Mouse (Mus musculus) liver, embryonic 16.5 days (tissue): ENCODE measurements around the gene Arl13b. TPM values are rescaled to one million over a fixed set of nuclear protein-coding genes. Genes with fewer than 3 reads are reported as not detected.

Experiments used
- ATAC-seq: fragments of 200-750 bp; cut with Nextera tagmentation; 2 replicates; pipeline ENCODE4 v1.8.0; 2017; ENCODE audit warnings: low read depth, mild to moderate bottlenecking, moderate number of reproducible peaks, moderate library complexity
- H3K27ac ChIP-seq: fragments of 300-500 bp; sonication (generic); 2 replicates; pipeline ENCODE4 v1.5.1; 2014; ENCODE audit warnings: mild to moderate bottlenecking, low read length
- H3K27me3 ChIP-seq: fragments of 300-500 bp; sonication (generic); 2 replicates; pipeline ENCODE4 v1.6.1; 2014; ENCODE audit warnings: low read depth, low read length, mixed read lengths; ENCODE audit not compliant: control insufficient read depth, insufficient read depth
- H3K36me3 ChIP-seq: fragments of 300-500 bp; sonication (generic); 2 replicates; pipeline ENCODE4 v1.6.1; 2014; ENCODE audit warnings: mild to moderate bottlenecking; ENCODE audit not compliant: control insufficient read depth, insufficient read depth
- H3K4me1 ChIP-seq: fragments of 300-500 bp; sonication (generic); 2 replicates; pipeline ENCODE4 v1.6.1; 2014; ENCODE audit warnings: low read depth, low read length, mixed read lengths; ENCODE audit not compliant: control insufficient read depth
- H3K4me2 ChIP-seq: fragments of 300-500 bp; sonication (generic); 2 replicates; pipeline ENCODE4 v1.6.1; 2014; ENCODE audit warnings: low read depth, low read length, mixed read lengths
- H3K4me3 ChIP-seq: fragments of 300-500 bp; sonication (generic); 2 replicates; pipeline ENCODE4 v1.5.1; 2014; ENCODE audit warnings: low read depth, mild to moderate bottlenecking, low read length
- H3K9ac ChIP-seq: fragments of 300-500 bp; sonication (generic); 2 replicates; pipeline ENCODE4 v1.6.1; 2014; ENCODE audit warnings: low read depth, low read length
- H3K9me3 ChIP-seq: fragments of 300-500 bp; sonication (generic); replicated peaks from 2 replicates; pipeline ENCODE4 v1.6.1; 2016; ENCODE audit warnings: low read length; ENCODE audit not compliant: control insufficient read depth
- WGBS: fragments of 180-500 bp; shearing (Covaris S2); extraction: QIAGEN DNeasy Blood & Tissue Kit; methylation state at CpG from one replicate; pipeline ENCODE4 v1.1.7; 2014; ENCODE audit not compliant: insufficient replicate concordance; 5-methylcytosine and 5-hydroxymethylcytosine counted together
- microRNA-seq: library from miRNA; unstranded; fragments of <30 nt; microRNA quantifications from one replicate; pipeline ENCODE4, GENCODE M21; 2016
- polyA plus RNA-seq: library from polyadenylated mRNA; unstranded; fragments of >200 nt; fragmentation: Nextera tagmentation; extraction: Ambion mirVana; gene quantifications from 2 replicates; pipeline ENCODE4 v1.2.1, GENCODE M21; 2015

Arl13b gene
- polyA plus RNA-seq, 1 experiment from 2014 or later: 3.4 TPM

DNA sequence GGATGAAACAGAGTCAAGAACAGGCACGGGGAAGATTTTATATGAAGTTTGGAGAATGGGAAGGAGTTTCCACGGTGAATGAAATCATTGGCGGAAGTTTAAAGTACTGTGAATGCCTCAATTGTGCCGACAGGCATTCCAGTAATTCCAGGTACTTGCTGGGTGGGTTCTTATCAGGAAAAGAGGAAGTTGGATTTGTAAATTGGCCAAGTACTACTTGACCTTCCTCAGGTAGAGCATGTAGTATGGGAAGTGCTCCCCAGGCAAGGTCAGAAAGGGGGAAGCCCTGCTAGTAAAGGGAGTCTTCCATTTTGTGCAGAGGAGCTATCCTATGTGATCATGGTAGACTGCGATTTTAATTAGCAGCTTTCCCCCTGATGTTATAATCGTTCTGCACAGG, 91.5 kb downstream of the Arl13b start:
- H3K9ac ChIP-seq: no peak overlapping the region
- H3K4me2 ChIP-seq: no peak overlapping the region
- no peak overlapping the region for H3K4me3 ChIP-seq
- no peaks in the 10 kb centered on the region for H3K36me3 ChIP-seq
- no peaks in the 10 kb centered on the region for H3K4me1 ChIP-seq
- H3K27ac ChIP-seq: no peak overlapping the region
- ATAC-seq: no peak
- no peaks in the 10 kb centered on the region for H3K9me3 ChIP-seq
- WGBS: 77% methylated on average over 6 of the region's 6 CpGs
- H3K27me3 ChIP-seq: no peaks in the 10 kb centered on the region

DNA sequence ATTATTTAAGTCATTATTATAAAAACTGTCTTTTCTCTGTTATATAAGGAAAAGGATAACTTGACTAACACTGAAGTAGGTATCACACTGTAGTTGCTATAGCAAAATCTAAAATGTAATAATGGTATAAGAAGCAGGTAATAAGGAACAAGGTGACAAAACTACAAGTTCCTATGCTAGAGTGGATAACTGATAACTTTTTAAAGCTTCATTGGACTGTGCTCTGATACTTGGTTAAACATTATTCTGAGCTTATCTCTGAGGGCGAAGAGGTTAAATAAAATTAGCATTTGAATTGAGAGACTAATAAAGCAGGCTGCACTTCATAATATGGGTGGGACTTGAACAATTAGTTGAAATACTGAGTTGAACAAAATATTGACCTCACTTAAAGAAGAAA, 93.2 kb downstream of the Arl13b start:
- H3K9ac ChIP-seq: no peak overlapping the region
- H3K4me1 ChIP-seq: no peaks in the 10 kb centered on the region
- ATAC-seq: no peak
- H3K4me3 ChIP-seq: no peak overlapping the region
- no peaks in the 10 kb centered on the region for H3K9me3 ChIP-seq
- H3K27me3 ChIP-seq: no peaks in the 10 kb centered on the region
- no peak overlapping the region for H3K4me2 ChIP-seq
- no peaks in the 10 kb centered on the region for H3K36me3 ChIP-seq
- no peak overlapping the region for H3K27ac ChIP-seq
- WGBS: 70% methylated on average over 1 of the region's 1 CpGs

DNA sequence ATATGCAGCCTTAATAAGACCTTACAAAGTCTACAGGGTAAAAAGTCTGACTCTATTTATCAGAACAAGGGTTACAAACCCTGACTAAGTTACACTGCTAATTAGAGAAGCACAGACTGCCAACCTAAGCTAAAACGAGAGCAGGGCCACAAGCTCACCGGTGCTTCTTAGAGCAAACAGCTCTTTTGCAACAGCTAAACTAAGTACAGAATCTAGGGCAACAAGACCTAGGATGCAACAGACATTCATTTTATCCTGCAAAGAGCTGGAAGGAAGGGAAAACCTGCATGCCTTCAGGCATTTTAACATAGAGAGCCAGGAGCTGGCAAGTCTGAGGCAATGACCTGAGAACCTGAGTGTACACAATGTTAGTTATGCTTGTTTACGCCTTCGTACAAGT, 93.8 kb downstream of the Arl13b start:
- no peaks in the 10 kb centered on the region for H3K27me3 ChIP-seq
- H3K9me3 ChIP-seq: no peaks in the 10 kb centered on the region
- H3K27ac ChIP-seq: no peak overlapping the region
- WGBS: 79% methylated on average over 4 of the region's 4 CpGs
- H3K4me1 ChIP-seq: no peaks in the 10 kb centered on the region
- H3K36me3 ChIP-seq: no peaks in the 10 kb centered on the region
- H3K9ac ChIP-seq: no peak overlapping the region
- no peak overlapping the region for H3K4me3 ChIP-seq
- H3K4me2 ChIP-seq: no peak overlapping the region
- no peak for ATAC-seq

DNA sequence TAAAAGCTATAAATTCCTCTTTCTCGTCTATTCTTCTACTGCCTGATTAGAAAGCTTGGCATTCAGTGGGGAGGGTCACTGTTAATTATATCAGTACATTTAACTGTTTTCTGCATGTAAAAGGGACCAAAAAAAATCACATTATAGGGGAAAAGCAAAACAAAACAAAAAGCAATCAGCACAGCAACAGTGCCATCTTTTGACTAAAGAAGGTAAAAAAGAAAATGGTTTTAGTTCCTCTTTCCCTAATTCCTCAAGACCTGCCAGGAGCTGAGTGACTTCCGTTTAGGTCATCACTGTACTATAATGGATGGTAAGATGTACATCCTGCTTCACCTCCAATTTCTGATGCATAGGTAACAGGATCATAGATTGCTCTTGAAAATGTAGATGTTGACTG, 101.0 kb downstream of the Arl13b start:
- H3K27ac ChIP-seq: no peak overlapping the region
- H3K4me3 ChIP-seq: no peak overlapping the region
- H3K9ac ChIP-seq: no peak overlapping the region
- WGBS: 51% methylated on average over 2 of the region's 2 CpGs
- H3K9me3 ChIP-seq: no peaks in the 10 kb centered on the region
- H3K27me3 ChIP-seq: no peaks in the 10 kb centered on the region
- no peaks in the 10 kb centered on the region for H3K4me1 ChIP-seq
- H3K36me3 ChIP-seq: no peaks in the 10 kb centered on the region
- ATAC-seq: no peak
- H3K4me2 ChIP-seq: no peak overlapping the region

Small RNA genes within 50 kb of the gene (microRNA-seq; reads per million reads assigned to microRNA genes)
- gene Gm25986: not detected

Other genes with a start within 250 kb of the Arl13b start
- gene Nsun3, start 60.2 kb downstream of the Arl13b start, polyA plus RNA-seq: 4.7 and 5.1 TPM in 2 replicates
- 0.07 and 0.08 TPM in 2 replicates for gene Stx19, start 32.4 kb downstream of the Arl13b start, polyA plus RNA-seq
- gene Pros1, start 7.3 kb upstream of the Arl13b start, polyA plus RNA-seq: 12.6 and 12.7 TPM in 2 replicates